Mouse (Mus musculus) ES-E14 (cell line): ENCODE data around the gene Olfml2a.

ENCODE experiments used
- CHD2 ChIP-seq: IDR thresholded peaks from 2 replicates; pipeline ENCODE4 v1.6.1; 2014; ENCODE audit warnings: mild to moderate bottlenecking, low read depth, low read length, inconsistent platforms
- HCFC1 ChIP-seq: IDR thresholded peaks from 2 replicates; pipeline ENCODE4 v1.6.1; 2012; ENCODE audit warnings: low read length, inconsistent platforms, borderline replicate concordance; ENCODE audit not compliant: insufficient read depth
- ZC3H11A ChIP-seq: IDR thresholded peaks from 2 replicates; pipeline ENCODE4 v1.6.1; 2012; ENCODE audit warnings: low read depth, mild to moderate bottlenecking, inconsistent platforms, low read length, borderline replicate concordance
- ZNF384 ChIP-seq: IDR thresholded peaks from 2 replicates; pipeline ENCODE4 v1.6.1; 2012; ENCODE audit warnings: low read depth, low read length, inconsistent platforms

DNA sequence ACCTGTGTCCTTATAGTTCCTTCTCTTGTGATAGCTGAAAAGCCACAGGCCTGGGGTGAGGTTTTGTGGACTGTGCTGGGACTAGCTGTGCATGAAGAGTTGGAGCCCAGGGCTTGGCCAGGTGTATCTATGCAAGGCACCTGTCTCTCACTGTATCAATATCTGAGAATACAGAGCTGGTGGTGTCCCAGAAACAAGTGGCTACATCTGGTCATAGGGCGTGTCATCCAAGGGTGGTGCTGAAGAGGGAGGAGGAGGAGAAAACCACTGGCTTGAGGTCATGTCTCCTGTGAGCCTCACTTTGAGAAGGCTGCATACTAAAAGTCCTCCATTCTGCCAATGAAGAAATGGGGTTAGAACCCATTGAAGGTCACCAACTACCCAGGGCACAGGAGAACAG lies 6.2 kb downstream of the Olfml2a start:
- TF ChIP-seq ZNF384, result no peak
- TF ChIP-seq HCFC1, result no peak
- no peak for TF ChIP-seq CHD2
- no peak for TF ChIP-seq ZC3H11A
